Mouse (Mus musculus) kidney, embryonic 15.5 days (tissue): Measurements from ENCODE around the gene Pycard. TPM values are rescaled to one million over a fixed set of nuclear protein-coding genes. Genes with fewer than 3 reads are reported as not detected.
"Not testable (repeated sequence)": the region's sequence is repeated elsewhere in the genome, so short reads cannot be mapped to it uniquely, and the experiment has no call there.

ENCODE experiments used
- ATAC-seq: fragments of 200-750 bp; cut with Nextera tagmentation; replicated peaks from 2 replicates; pipeline ENCODE4 v1.8.0; 2017; ENCODE audit warnings: moderate TSS enrichment; ENCODE audit not compliant: low FRiP score
- H3K27ac ChIP-seq: fragments of 300-500 bp; sonication (generic); 2 replicates; pipeline ENCODE4 v1.5.1; 2015; ENCODE audit warnings: mild to moderate bottlenecking, inconsistent platforms
- H3K27me3 ChIP-seq: fragments of 300-500 bp; sonication (generic); 2 replicates; pipeline ENCODE4 v1.6.1; 2015; ENCODE audit warnings: inconsistent platforms
- H3K36me3 ChIP-seq: fragments of 300-500 bp; sonication (generic); 2 replicates; pipeline ENCODE4 v1.6.1; 2015; ENCODE audit warnings: inconsistent platforms
- H3K4me1 ChIP-seq: fragments of 300-500 bp; sonication (generic); 2 replicates; pipeline ENCODE4 v1.6.1; 2015; ENCODE audit warnings: inconsistent platforms
- H3K4me2 ChIP-seq: fragments of 300-500 bp; sonication (generic); 2 replicates; pipeline ENCODE4 v1.6.1; 2015; ENCODE audit warnings: moderate library complexity, mild to moderate bottlenecking, inconsistent platforms
- H3K4me3 ChIP-seq: fragments of 300-500 bp; sonication (generic); replicated peaks from 2 replicates; pipeline ENCODE4 v1.5.1; 2015; ENCODE audit warnings: mild to moderate bottlenecking, inconsistent platforms
- H3K9ac ChIP-seq: fragments of 300-500 bp; sonication (generic); 2 replicates; pipeline ENCODE4 v1.6.1; 2015; ENCODE audit warnings: mild to moderate bottlenecking, inconsistent platforms
- H3K9me3 ChIP-seq: fragments of 300-500 bp; sonication (generic); replicated peaks from 2 replicates; pipeline ENCODE4 v1.6.1; 2016; ENCODE audit warnings: inconsistent platforms
- WGBS: fragments of 180-500 bp; shearing (Covaris S2); methylation state at CpG from one replicate; pipeline ENCODE4 v1.1.7; 2015; ENCODE audit warnings: mixed read lengths; 5-methylcytosine and 5-hydroxymethylcytosine counted together
- polyA plus RNA-seq: library from polyadenylated mRNA; unstranded; fragments of >200 nt; fragmentation: Nextera tagmentation; extraction: Ambion mirVana; gene quantifications from 2 replicates; pipeline ENCODE4 v1.2.1, GENCODE M21; 2015

Pycard gene
- polyA plus RNA-seq, 1 experiment from 2014 or later = 43.9 TPM

DNA sequence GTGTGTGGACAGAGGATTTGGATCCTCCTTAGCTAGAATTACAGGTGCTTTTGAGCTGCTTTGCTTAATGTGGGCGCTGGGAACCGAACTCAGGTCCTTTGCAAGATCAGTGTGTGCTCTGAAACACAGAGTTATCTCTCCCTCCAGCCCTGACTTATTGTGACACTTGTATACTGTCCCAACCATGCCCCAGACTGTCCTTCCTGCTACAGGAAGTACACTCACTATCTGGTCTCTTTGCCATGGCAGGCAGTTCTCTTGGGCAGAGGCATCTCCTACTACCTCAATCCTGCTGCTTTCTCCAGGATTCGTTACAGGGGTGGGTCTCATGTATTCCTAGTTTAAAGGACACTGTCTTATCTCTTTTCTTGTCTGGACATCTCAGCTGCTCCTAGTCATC is 24.6 kb upstream of the Pycard start:
- H3K4me1 ChIP-seq = no peaks in the 10 kb centered on the region
- H3K27ac ChIP-seq = no peak overlapping the region
- no peaks in the 10 kb centered on the region for H3K9me3 ChIP-seq
- H3K4me3 ChIP-seq = no peak overlapping the region
- ATAC-seq = no peak
- WGBS = 94% methylated on average over 3 of the region's 3 CpGs
- H3K4me2 ChIP-seq = no peak overlapping the region
- no peaks in the 10 kb centered on the region for H3K27me3 ChIP-seq
- no peaks in the 10 kb centered on the region for H3K36me3 ChIP-seq
- no peak overlapping the region for H3K9ac ChIP-seq

DNA sequence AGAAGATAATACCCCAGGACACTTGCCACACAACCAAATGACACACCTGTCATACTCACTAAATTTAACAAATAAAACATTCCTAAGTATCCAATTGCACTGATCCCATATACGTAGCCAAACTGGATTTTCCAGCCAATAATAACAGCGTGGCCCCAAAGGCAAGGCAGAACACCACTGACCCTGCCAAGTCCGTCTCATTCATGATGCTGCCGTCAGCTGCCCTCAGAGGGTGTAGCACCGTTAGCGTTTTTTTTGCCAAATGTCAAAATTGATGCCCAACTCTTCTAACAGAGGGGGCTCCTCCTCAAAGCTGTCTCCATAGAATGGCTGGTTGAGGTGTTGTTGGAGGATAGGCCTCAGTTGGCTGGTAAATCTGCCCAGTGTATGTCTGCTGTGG is 23.0 kb upstream of the Pycard start:
- no peak overlapping the region for H3K27ac ChIP-seq

DNA sequence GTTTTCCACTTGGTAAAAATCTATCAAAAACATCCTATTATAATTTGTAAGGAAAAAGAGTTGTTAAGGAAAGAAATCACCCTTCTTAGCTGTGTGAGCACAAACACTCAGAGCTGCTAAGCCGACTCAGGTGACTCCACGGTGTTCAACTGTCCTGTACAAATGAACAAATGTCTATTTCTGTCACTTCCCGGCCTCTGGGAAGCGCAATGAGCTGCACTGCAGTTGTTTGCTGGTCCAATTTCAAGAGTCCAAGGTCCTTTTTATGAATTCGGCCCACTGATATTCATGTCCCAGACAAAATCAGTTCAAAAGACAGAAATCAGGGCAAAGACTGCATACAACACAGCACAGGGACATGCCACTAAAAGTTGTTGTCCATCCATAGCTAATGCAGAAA is 22.5 kb upstream of the Pycard start:
- H3K4me3 ChIP-seq, H3K9ac ChIP-seq, ATAC-seq, H3K27ac ChIP-seq, H3K9me3 ChIP-seq, H3K27me3 ChIP-seq, H3K36me3 ChIP-seq, H3K4me1 ChIP-seq, H3K4me2 ChIP-seq: not testable (repeated sequence)
- WGBS = 82% methylated on average over 5 of the region's 5 CpGs

More for the DNA sequence above, 23.0 kb upstream of the Pycard start:
- H3K4me3 ChIP-seq = no peak overlapping the region
- no peaks in the 10 kb centered on the region for H3K9me3 ChIP-seq
- no peaks in the 10 kb centered on the region for H3K36me3 ChIP-seq
- no peaks in the 10 kb centered on the region for H3K4me1 ChIP-seq
- WGBS = 83% methylated on average over 6 of the region's 6 CpGs
- ATAC-seq = no peak
- H3K4me2 ChIP-seq = no peak overlapping the region
- no peaks in the 10 kb centered on the region for H3K27me3 ChIP-seq
- H3K9ac ChIP-seq = no peak overlapping the region

DNA sequence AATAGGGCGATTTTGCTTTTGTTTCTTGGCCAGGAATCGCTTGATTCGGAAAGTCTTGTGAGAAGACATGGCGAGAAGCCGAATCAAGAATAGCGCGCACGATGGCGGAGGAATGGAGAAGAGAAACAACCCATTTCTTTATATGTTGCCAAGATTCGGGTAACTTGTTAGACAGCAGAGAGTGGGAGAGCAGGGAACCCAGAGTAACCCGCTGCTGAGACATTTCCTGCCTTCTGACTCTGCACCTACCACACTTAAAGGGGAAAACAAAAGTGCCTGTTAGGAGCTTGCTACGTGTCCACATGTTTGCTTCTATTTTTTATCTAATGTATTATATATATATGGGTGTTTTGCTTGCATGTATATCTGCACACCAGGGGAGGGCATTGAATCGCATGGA is 19.4 kb upstream of the Pycard start:
- H3K9me3 ChIP-seq = no peaks in the 10 kb centered on the region
- no peaks in the 10 kb centered on the region for H3K4me1 ChIP-seq
- H3K36me3 ChIP-seq = no peaks in the 10 kb centered on the region
- 90% methylated on average over 13 of the region's 13 CpGs for WGBS
- no peak overlapping the region for H3K4me3 ChIP-seq
- no peak overlapping the region for H3K27ac ChIP-seq
- H3K9ac ChIP-seq = no peak overlapping the region
- H3K27me3 ChIP-seq = no peaks in the 10 kb centered on the region
- ATAC-seq = no peak
- no peak overlapping the region for H3K4me2 ChIP-seq

DNA sequence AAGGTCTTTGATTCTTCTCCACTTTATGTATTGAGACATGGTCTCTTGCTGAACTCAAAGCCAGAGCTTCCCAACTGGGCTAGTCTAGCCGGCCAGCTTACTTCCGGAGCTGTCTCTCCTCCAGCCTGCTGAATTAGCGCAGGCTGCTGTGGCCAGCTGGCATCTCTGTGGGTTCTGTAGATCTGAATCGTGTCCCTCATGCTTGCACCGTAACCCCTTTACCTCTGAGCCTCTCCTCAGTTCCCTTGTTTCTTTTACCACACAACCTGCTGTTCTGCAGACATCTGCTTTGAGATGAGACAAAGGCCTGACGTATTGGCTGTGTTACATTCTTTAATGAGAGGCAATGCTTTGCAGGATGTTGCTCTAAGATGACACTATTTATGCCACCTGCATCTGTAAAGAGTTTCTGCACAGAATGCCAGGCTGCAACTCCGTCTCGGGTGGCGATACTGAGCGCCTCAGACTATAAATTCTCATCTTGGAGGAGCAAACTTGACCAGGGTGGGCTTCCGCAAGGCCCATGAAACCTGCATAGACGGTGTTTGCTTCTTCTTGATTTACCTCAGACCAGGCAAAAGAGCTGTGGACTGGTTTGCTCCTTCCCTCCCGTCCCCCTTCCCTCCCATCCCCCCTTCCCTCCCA is 18.6 kb upstream of the Pycard start:
- Histone ChIP-seq H3K9ac (no peak overlapping the region), H3K27me3 (no peaks in the 10 kb centered on the region), H3K4me2 (no peak overlapping the region), H3K4me1 (no peaks in the 10 kb centered on the region), H3K9me3 (no peaks in the 10 kb centered on the region), H3K27ac (no peak overlapping the region), H3K4me3 (no peak overlapping the region), H3K36me3 (no peaks in the 10 kb centered on the region)
- WGBS = 62% methylated on average over 13 of the region's 13 CpGs
- ATAC-seq = no peak

DNA sequence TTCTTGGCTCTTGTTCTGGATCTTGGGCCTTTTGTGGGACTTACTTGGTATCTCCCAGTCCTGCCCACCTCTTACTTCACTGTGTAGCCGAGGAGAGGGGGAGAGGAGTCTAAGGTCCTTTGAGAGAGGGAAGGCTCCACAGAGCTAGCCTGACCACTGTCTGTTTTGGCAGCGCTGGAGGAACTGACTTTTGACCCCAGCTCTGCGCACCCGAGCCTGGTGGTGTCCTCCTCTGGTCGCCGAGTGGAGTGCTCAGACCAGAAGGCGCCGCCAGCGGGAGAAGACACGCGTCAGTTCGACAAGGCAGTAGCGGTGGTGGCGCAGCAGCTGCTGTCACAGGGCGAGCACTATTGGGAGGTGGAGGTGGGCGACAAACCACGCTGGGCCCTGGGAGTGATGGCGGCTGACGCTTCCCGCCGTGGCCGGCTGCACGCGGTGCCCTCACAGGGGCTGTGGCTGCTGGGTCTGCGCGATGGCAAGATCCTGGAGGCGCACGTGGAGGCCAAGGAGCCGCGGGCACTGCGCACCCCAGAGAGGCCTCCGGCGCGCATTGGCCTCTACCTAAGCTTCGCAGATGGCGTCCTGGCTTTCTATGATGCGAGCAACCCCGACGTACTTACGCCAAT is 16.2 kb upstream of the Pycard start:
- Histone ChIP-seq H3K9me3 (no peaks in the 10 kb centered on the region), H3K4me3 (peak overlapping the region; percentile 19), H3K27ac (no peak overlapping the region), H3K9ac (no peak overlapping the region), H3K27me3 (0 out of 2 replicates have a peak, but pooled peaks cover under 1% of the 10 kb centered on the region), H3K4me1 (peaks cover 10% of the 10 kb centered on the region), H3K4me2 (peak overlapping the region; percentile 42), H3K36me3 (no peaks in the 10 kb centered on the region)
- ATAC-seq = no peak
- 63% methylated on average over 40 of the region's 40 CpGs for WGBS

DNA sequence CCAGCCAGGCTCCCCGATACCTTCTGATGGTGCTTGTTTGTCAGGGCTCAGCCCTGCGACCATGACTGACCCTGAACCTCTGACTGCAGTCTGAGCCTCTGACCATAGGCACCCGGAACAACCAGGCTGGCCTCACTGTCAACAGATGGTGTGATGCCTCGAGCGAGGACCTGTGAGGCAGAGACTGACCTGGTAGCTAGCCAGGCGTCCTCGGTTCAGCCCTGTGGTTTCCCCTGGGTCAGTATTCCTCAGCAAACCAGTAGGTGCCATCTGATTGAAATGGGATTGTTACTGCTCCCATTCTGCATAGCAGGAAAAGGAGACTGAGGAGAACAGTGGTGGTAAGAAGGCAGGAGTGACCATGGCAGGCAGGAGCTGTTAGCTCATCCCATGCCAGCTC is 12.5 kb upstream of the Pycard start:
- WGBS = 73% methylated on average over 7 of the region's 7 CpGs
- no peak for ATAC-seq

DNA sequence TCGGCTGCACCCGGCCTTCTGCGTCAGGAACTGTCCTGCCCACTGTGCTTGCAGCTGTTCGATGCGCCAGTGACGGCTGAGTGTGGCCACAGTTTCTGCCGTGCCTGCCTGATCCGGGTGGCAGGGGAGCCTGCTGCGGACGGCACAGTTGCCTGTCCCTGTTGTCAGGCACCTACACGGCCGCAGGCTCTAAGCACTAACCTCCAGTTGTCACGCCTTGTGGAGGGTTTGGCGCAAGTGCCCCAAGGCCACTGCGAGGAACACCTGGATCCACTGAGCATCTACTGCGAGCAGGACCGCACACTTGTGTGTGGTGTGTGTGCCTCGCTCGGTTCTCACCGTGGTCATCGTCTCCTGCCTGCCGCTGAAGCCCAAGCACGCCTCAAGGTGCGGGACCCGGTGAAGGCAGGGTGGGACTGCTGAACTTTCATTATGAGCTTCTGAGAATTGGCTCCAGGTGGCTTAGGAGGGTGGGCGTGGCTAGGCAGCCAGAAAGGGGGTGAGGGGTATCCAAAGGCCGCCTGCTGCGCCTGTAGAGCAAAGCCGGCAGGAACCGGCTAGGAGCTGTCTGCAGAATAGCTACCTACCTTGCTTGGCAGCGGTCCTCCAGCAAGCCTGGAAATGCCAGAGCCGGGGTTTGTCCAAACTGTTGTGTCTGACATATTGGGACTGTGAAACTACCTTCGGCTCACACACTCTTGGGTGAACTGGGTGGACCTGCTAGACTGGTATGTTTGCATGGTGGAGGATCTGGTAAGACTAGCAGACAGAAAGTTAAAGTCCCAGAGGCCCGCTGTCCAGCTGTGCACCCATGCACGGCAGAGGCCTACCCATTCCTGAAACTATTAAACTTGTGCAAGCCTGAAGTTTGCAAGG is 11.1 kb upstream of the Pycard start:
- no peaks in the 10 kb centered on the region; the same call in 1 of the 2 replicates for H3K9me3 ChIP-seq
- peaks cover 26% of the 10 kb centered on the region for H3K4me1 ChIP-seq
- H3K4me2 ChIP-seq = peak overlapping the region; percentile 52
- ATAC-seq = peak; percentile 89
- H3K27me3 ChIP-seq = peaks cover 9% of the 10 kb centered on the region; the same call in 1 of the 2 replicates
- peak overlapping the region; percentile 28 for H3K4me3 ChIP-seq
- 22% methylated on average over 35 of the region's 35 CpGs for WGBS
- peak overlapping the region; percentile 93 for H3K27ac ChIP-seq
- peak overlapping the region; percentile 32; the same call in 1 of the 2 replicates for H3K9ac ChIP-seq
- no peaks in the 10 kb centered on the region for H3K36me3 ChIP-seq

More for the DNA sequence above, 12.5 kb upstream of the Pycard start:
- H3K9ac ChIP-seq = no peak overlapping the region
- no peaks in the 10 kb centered on the region; the same call in 1 of the 2 replicates for H3K9me3 ChIP-seq
- peak overlapping the region; percentile 93 for H3K27ac ChIP-seq
- no peak overlapping the region for H3K4me2 ChIP-seq
- peaks cover 9% of the 10 kb centered on the region; the same call in 1 of the 2 replicates for H3K27me3 ChIP-seq
- no peaks in the 10 kb centered on the region for H3K36me3 ChIP-seq
- peaks cover 26% of the 10 kb centered on the region for H3K4me1 ChIP-seq
- no peak overlapping the region for H3K4me3 ChIP-seq

DNA sequence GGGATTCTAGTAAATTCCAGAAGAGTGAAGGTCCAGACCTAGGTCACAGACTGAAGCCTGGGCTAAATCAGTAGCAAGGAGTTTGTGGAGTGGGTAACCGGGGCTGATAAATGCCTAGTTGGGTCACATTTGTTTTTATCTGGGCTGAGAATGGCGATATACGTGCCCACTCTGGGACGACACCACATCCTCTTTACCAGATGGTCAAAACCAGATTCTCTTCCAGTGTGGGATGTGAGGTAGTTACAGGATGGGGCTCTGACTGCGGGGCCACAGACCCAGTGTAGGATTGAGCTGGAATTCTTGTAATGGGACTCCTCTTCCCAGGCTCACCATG is 10.5 kb upstream of the Pycard start:
- Histone ChIP-seq H3K4me3 (peak overlapping the region; percentile 28), H3K27me3 (peaks cover 9% of the 10 kb centered on the region; the same call in 1 of the 2 replicates), H3K27ac (peak overlapping the region; percentile 93), H3K36me3 (no peaks in the 10 kb centered on the region), H3K9me3 (no peaks in the 10 kb centered on the region; the same call in 1 of the 2 replicates), H3K4me2 (peak overlapping the region; percentile 52), H3K4me1 (peaks cover 26% of the 10 kb centered on the region), H3K9ac (0 out of 2 replicates have a peak overlapping the region, but pooled peaks have one; percentile 32)
- 67% methylated on average over 5 of the region's 5 CpGs for WGBS
- no peak; the same call in 1 of the 2 replicates for ATAC-seq

DNA sequence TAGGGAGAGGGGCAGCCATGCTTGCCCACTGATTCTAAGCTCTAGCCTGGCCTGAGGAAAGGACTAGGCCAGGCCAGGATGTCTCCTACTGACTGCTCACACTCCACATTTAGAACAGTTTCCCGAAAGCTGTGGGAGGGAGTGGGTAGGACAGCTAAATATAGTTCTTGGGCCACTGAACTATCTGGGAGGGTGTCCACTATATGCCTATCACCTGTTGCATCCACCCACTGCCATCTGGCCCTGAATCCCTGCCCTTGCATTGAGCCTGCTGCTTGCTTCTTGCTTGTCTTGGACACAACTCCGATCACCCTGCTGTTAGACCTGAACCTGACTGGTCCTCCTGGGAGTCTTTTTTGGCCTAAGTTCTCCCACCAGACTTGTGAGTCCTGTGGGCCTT is 10.0 kb upstream of the Pycard start, which contains the start of gene Trim72:
TSS of gene Trim72 (plus strand) at position 262 of the 400 bp plus-strand sequence.
- no peaks in the 10 kb centered on the region; the same call in 1 of the 2 replicates for H3K9me3 ChIP-seq
- peak within 1 kb of the TSS; percentile 28 for H3K4me3 ChIP-seq

DNA sequence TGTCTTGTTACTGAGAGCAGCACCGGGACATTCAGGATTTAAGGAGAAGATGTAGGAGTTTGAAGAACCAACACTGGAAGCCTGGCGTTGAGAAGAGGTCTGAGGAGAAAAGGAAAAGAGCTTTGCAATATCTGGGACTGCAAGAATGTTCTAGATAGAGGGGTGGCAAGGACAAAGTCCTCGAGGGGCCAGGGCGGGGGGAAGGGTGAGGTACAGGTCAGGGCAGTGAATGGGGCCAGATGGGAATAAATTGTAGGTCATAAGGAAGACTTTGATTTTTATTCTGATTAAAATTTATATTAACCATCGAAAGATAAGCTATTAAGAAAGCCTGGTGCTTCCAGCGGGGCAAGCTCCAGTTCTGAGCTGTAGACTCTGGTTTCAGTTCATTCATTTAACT is 9.4 kb upstream of the Pycard start:
- Histone ChIP-seq H3K36me3 (no peaks in the 10 kb centered on the region), H3K9ac (no peak overlapping the region), H3K9me3 (no peaks in the 10 kb centered on the region; the same call in 1 of the 2 replicates), H3K27ac (peak overlapping the region; percentile 93), H3K4me2 (no peak overlapping the region), H3K4me1 (peaks cover 26% of the 10 kb centered on the region), H3K27me3 (peaks cover 9% of the 10 kb centered on the region; the same call in 1 of the 2 replicates), H3K4me3 (no peak overlapping the region)
- no peak for ATAC-seq
- 83% methylated on average over 6 of the region's 6 CpGs for WGBS

More for the DNA sequence above, 10.0 kb upstream of the Pycard start, which contains the start of gene Trim72:
- no peaks in the 10 kb centered on the region for H3K36me3 ChIP-seq
- WGBS = 75% methylated on average over 2 of the region's 2 CpGs
- H3K4me1 ChIP-seq = peaks cover 26% of the 10 kb centered on the region
- ATAC-seq = no peak
- peaks cover 9% of the 10 kb centered on the region; the same call in 1 of the 2 replicates for H3K27me3 ChIP-seq
- peak within 1 kb of the TSS; percentile 52 for H3K4me2 ChIP-seq
- H3K9ac ChIP-seq = peak within 1 kb of the TSS; percentile 32; the same call in 1 of the 2 replicates
- peak within 1 kb of the TSS; percentile 93 for H3K27ac ChIP-seq
